Mouse (Mus musculus) testis, adult 2 months (tissue): ENCODE measurements at regions not wholly inside any gene's neighbourhood (a gene's known extent, or its start where the extent isn't known, plus 50 kb on each side); places are given as distances from the start of the nearest gene placed in this dataset.

Experiments
- CTCF ChIP-seq: fragments of 200-500 bp; IDR thresholded peaks from 2 replicates; pipeline ENCODE4 v1.5.1; 2012; ENCODE audit warnings: low read depth, mild to moderate bottlenecking, inconsistent platforms, low read length, moderate library complexity; ENCODE audit not compliant: control insufficient read depth, insufficient read depth, insufficient replicate concordance
- POLR2A ChIP-seq: fragments of 200-500 bp; IDR thresholded peaks from 2 replicates; pipeline ENCODE4 v1.6.1; 2012; ENCODE audit warnings: low read depth, mild to moderate bottlenecking, inconsistent platforms, low read length, moderate library complexity; ENCODE audit not compliant: control insufficient read depth

DNA sequence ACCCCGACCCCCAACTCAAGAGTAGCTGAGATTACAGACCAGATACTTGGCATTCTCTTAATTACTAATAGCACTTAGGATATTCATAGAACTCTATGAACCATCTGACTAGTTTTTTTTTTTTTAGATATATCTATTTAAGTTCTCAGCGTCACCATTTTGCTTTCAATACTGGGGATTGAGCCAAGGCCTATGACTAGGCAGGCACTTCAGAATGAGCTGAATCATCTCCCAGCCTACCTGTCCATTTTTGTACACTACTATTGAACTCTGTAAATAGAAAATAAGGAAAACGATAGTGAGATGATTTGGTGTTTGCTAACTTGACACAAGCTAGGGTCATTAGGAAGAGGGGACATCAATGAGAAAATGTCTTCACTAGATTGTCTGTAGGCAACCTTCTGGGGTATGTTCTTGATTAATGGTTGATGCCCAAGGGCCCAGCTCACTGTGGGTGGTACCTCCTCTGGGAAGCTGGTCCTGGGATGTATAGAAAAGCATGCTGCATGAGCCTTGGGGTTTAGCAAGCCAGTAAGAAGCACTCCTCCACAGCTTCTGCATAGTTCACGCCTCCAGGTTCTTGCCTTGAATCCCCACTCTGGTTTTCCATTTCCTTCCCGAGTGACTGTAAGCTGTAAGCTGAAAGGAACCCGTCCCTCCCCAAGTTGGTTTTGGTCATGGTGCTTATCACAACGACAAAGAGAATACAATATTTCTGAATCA lies 603.5 kb upstream of the Arpp21 start:
- no peak for TF ChIP-seq CTCF
- TF ChIP-seq POLR2A, result no peak
